Mouse (Mus musculus): ENCODE measurements around the gene Slc25a38. TPM values are rescaled to one million over a fixed set of nuclear protein-coding genes. Genes with fewer than 3 reads are reported as not detected.

The Slc25a38 gene
- 10 to 100 TPM; 24.5 to 26.6 TPM for total RNA-seq (2021)

DNA sequence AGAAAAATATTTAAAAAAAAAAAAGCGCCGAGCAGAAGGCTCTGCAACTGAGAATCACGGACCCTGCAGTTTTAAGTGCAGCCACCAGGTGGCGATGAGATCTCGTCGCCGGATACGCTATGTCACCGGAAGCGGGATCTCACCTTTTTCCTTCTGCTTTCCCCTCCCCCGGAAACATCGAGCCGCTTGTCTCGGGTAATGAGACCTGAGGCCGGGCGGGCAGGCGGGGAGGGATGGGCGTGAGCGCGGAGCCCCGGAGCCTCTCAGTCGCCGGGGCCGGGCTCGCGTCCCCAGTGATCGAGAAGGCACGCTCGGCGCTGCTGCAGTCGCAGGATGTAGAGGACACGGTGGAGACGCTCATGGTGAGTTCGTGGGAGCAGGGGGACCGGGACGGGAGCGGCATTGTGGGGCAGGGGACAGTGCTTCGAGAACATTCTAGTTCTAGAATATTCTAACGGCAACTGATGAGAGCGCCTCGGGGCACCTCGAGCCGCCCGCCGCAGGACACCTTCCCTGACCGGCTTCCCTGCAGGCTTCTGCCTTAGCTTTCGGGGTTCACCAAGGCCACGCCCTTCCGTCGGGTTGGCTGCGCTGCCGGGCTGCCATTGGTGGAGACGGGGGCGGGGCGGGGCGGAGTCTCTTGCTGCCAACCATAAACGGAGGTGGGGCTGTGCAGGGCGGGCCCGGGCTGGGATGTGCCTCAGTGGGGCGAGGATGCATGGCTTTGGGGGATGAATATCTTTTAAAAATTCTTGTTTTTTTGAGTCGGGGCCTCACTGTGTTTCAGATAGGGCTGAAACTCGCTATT, at the start of gene Slc25a38:
TSS of gene Slc25a38 (plus strand) at position 164 of the 808 bp plus-strand sequence.
- peak; percentile 93 to 98 for DNase-seq (ENCODE audit: extremely low spot score in 1 of 2, low spot score in 2 of 2)
- intact Hi-C loops (cut with DNase I) = no loop called here

GRCm38 (mm10) chr9:120064317-120064716, 45.9 kb upstream of the Slc25a38 start:
- no peak for DNase-seq (ENCODE audit: extremely low spot score in 1 of 2, low spot score in 2 of 2)
- intact Hi-C loops (cut with DNase I) = no loop called here

DNA sequence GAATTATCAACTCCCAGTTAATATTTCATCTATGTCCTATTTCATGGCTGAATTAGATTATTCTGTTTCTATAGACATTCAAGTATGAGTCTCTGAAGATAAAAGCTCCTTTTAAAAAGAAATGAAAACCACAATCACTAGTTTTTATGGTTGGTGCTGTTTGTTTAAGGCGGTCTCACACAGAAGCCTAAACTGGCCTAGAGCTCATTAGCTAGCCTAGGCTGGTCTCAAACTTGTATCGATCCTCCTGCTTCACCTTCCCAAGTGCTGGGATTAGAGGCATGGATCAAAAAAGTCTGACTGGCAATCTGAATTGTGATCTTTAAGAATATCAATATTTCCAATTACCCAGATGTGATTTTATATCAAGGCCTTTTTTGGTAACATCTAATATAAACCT, 42.6 kb upstream of the Slc25a38 start:
- DNase-seq (ENCODE audit: extremely low spot score in 1 of 2, low spot score in 2 of 2) = no peak
- intact Hi-C loops (cut with DNase I) = no loop called here

DNA sequence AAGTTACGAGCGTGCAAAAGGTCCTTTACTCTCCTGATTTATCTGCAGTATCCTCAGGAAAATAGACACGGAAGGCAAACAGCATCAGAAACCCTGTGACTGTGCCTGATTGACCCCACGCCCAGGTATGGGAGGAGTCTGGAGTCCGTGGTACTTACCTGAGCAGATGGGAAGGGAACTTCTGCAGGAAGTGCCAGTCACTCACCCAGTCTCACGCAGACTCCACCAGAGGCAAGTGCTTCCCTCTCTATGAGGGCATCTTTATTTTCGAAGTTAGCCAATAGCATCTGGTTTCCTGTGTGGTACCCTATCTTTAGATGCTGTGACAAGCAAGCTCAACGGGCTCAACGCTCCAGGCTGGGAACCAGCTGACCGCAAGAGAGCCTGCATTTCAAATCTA, 42.1 kb upstream of the Slc25a38 start:
- DNase-seq (ENCODE audit: extremely low spot score in 1 of 2, low spot score in 2 of 2) = peak in 1 of 2 experiments; percentile 13

GRCm38 (mm10) chr9:120069779-120070178, 40.4 kb upstream of the Slc25a38 start, which contains the start of gene Cx3cr1:
Gene Cx3cr1 (minus strand): TSS chr9:120069879.
- intact Hi-C loops (cut with DNase I) = loop anchor here (5.0 kb wide), 1 partner anchor 42 kb away; no protein-coding TSS in a partner anchor
- no peak for DNase-seq (ENCODE audit: extremely low spot score in 1 of 2, low spot score in 2 of 2)

More for the DNA sequence above, 42.1 kb upstream of the Slc25a38 start:
- intact Hi-C loops (cut with DNase I) = no loop called here

DNA sequence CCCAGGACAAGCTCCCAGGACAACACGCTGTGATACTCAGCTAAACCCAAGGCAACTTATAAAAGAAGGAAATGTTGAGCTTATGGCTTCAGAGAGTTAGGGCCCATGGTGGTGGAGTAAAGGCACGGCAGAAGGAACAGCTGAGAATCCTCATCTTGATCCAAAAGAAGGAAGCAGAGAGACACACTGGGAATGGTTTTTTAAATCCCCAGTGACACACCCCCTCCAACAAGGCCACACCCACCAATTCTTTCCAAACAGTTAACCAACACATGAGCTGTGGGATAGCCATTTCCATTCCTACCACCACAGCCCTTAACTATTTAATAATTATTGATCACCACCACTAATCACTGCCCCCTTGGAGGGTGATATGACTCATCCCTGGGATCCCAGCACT, 38.9 kb upstream of the Slc25a38 start:
- intact Hi-C loops (cut with DNase I) = loop anchor here (5.0 kb wide), 1 partner anchor 44 kb away; no protein-coding TSS in a partner anchor
- no peak for DNase-seq (ENCODE audit: extremely low spot score in 1 of 2, low spot score in 2 of 2)

DNA sequence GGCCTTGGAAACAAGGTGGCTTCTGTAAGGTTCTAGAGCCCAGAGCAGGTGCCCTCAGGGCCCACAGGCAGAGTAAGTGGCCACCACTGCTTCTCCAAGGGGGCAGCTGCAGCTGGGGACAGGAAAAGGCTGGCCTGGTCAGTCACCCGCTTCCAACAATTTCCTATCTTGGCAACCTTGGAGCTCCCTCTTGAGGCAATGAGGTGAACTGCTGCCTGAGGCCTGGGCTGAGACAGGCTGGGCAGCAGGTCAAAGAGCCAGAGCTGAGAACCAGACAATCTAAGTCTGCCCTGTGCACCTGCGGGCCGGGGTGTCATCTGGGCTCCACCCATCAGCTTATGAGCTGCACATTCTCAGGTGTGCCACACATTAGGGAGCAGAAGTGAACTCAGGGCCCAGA, 37.0 kb upstream of the Slc25a38 start:
- DNase-seq (ENCODE audit: extremely low spot score in 1 of 2, low spot score in 2 of 2) = peak; percentile 50 to 77
- intact Hi-C loops (cut with DNase I) = loop anchor here (5.0 kb wide), 1 partner anchor 46 kb away; no protein-coding TSS in a partner anchor

DNA sequence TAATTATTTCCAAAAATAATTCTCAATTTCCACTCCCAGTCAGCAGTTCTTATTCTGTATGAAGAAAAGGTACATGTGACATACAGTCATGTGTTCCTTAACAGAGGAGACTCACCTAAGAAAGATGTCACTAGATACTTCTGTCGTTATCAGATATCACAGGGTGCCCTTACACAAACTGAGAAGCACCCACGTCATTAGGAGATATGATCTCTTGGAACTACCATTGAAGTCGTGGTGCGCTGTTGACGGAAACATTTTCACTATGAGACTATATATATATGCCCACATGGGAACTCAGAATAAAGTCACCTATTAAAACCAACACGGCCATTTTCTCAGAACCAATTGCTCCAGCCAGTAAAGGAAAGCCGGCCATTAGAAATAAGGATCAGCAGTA, 35.7 kb upstream of the Slc25a38 start:
- intact Hi-C loops (cut with DNase I) = loop anchor here (5.0 kb wide), 1 partner anchor 47 kb away; no protein-coding TSS in a partner anchor
- DNase-seq (ENCODE audit: extremely low spot score in 1 of 2, low spot score in 2 of 2) = no peak

DNA sequence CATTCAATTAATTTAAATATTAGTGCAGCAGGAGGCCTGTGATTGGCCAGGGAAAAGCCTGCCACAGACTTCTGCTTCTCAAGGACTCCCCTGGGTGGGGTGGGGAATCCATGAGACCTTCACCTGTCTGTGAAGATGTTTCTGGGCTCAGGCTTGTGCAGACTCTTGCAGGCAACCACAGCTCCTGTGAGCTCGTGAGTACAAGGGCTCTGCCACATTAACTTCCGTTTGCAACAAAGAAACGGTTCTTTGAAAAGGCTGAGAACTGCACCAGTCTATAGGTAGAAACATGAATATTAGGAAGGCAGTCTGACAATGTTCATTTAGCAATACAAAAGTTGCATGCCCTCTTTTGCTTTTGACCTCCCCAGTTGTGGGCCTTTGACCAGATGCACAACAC, 31.9 kb upstream of the Slc25a38 start:
- DNase-seq (ENCODE audit: extremely low spot score in 1 of 2, low spot score in 2 of 2) = no peak
- intact Hi-C loops (cut with DNase I) = no loop called here

DNA sequence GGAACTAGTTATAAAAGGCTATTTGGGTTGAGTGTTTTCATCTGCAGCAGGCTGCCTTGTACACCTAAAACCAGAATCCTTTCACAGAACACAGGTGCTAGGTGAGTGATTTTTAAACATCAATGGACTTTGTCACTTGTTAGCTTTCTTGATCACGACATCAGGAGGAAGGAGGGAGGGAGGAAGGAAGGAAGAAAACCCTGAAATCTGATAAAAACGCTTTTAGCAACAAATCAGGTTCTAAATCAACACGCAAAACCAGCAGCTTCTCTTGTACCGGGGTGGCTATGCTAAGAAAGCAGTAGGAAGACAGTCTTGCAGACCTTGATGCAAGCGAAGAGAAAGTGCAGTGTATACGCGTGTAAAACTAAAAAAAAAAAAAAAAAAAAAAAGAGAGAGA, 30.3 kb upstream of the Slc25a38 start:
- intact Hi-C loops (cut with DNase I) = no loop called here
- DNase-seq (ENCODE audit: extremely low spot score in 1 of 2, low spot score in 2 of 2) = no peak

GRCm38 (mm10) chr9:120080546-120081108, 29.5 kb upstream of the Slc25a38 start:
- intact Hi-C loops (cut with DNase I) = no loop called here

DNA sequence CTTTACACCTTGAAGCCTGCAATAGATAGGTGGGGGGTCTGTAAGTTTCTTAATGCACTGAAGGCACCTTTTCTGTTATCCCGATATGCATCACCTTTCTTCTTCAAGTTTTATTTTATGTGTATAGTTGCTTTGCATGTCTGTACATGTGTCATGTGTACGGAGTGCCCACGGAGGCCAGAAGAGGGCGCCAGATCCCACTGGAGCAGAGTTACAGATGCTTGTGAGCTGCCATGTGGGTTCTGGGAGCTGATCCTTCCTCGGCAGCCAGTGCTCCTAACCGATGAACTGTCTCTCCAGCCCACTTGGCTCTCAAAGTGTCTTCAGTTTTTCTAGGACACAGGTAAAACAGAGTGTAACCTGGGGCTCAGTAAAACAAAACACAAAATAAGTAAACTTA, 28.9 kb upstream of the Slc25a38 start:
- intact Hi-C loops (cut with DNase I) = no loop called here
- DNase-seq (ENCODE audit: extremely low spot score in 1 of 2, low spot score in 2 of 2) = no peak

More at GRCm38 (mm10) chr9:120080546-120081108, 29.5 kb upstream of the Slc25a38 start:
- peak in 1 of 2 experiments; percentile 54 for DNase-seq (ENCODE audit: extremely low spot score in 1 of 2, low spot score in 2 of 2)

DNA sequence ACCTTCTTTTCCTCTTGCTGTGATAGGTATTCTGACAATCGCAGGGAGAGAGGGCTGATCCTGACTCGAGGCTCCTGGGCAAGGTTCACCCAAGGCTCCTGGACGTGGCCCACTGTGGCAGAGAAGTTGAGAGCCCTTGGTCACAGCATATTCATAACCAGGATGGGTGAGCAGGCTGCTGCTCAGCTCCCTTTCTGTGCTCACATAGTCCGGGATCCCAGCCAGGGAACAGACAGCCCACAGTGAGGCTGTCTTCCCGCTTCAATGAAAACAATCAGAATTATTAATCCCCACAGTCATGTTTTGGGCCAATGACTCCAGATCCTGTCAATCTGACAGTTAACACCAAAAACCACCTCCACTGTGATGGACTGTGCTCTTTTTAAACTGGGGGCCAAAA, 28.2 kb upstream of the Slc25a38 start:
- intact Hi-C loops (cut with DNase I) = no loop called here
- DNase-seq (ENCODE audit: extremely low spot score in 1 of 2, low spot score in 2 of 2) = peak in 1 of 2 experiments; percentile 23

GRCm38 (mm10) chr9:120082691-120083090, 27.5 kb upstream of the Slc25a38 start:
- DNase-seq (ENCODE audit: extremely low spot score in 1 of 2, low spot score in 2 of 2) = no peak
- intact Hi-C loops (cut with DNase I) = no loop called here

DNA sequence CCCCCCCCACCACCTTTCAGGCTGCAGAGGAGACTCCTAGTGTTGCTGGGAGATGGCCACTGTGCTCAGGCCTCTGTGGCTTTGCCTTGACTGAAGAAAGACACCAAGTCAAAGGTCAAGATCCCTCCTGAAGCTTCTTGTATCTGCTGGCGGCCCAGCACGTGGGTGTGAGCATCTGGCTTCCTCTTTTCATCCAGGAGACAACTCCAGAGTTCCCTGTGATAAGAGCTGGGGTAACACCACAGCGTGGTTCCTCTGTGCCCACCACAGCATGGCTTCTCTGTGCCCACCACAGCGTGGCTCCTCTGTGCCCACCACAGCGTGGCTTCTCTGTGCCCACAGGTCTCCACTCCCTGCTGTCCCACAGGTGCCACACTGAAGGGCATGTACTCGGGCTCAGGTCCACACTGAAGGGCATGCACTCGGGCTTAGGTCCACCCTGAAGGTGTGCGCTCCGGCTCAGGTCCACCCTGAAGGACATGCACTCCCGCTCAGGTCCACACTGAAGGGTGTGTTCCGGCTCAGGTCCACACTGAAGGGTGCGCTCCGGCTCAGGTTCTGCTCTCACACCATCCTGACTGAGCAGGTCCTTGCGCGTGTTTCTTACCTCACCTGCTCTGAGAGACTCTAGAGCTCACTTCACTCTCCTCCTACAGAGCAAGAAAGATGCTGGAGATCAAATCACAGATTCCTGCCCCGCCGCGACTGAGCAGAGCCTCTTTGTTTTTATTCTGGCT, 26.8 kb upstream of the Slc25a38 start:
- intact Hi-C loops (cut with DNase I) = no loop called here
- DNase-seq (ENCODE audit: extremely low spot score in 1 of 2, low spot score in 2 of 2) = no peak

- intact Hi-C loops (cut with DNase I) = no loop called here
- no peak for DNase-seq (ENCODE audit: extremely low spot score in 1 of 2, low spot score in 2 of 2)
Observed at GRCm38 (mm10) chr9:120084406-120084805, 25.8 kb upstream of the Slc25a38 start.

- intact Hi-C loops (cut with DNase I) = no loop called here
- DNase-seq (ENCODE audit: extremely low spot score in 1 of 2, low spot score in 2 of 2) = no peak
Observed at GRCm38 (mm10) chr9:120089125-120089524, 21.0 kb upstream of the Slc25a38 start.

DNA sequence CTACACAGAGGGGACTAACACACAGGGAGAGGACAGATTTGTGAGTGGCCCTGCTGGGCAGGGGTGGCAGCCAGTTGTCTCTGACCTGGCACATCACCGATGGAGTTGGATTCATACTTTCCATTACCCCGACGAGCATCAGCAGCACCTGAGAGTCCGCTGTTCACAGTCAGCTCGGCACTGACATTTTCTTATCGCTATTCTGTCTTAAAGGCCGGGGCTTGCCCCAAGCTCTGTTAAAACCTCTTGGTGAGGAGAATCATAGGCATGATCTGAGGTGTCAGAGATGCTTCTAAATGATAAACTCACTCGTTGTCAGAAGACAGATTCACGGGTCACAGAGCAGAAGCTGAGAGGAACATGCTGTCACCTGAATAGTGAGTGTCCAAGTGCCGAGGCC, 19.1 kb upstream of the Slc25a38 start:
- DNase-seq (ENCODE audit: extremely low spot score in 1 of 2, low spot score in 2 of 2) = no peak
- intact Hi-C loops (cut with DNase I) = no loop called here

GRCm38 (mm10) chr9:120091696-120092238, 18.4 kb upstream of the Slc25a38 start, which contains the start of gene Ccr8:
Gene Ccr8 (plus strand): TSS chr9:120092114.
- DNase-seq (ENCODE audit: extremely low spot score in 1 of 2, low spot score in 2 of 2) = no peak
- intact Hi-C loops (cut with DNase I) = no loop called here
